Mouse (Mus musculus) neural tube, embryonic 13.5 days (tissue): ENCODE results near the gene Dusp2. TPM values are rescaled to one million over a fixed set of nuclear protein-coding genes. Genes with fewer than 3 reads are reported as not detected.

Experiments
- ATAC-seq: fragments of 200-750 bp; cut with Nextera tagmentation; 2 replicates; pipeline ENCODE4 v1.8.0; 2017; ENCODE audit warnings: low read depth, mild to moderate bottlenecking, moderate TSS enrichment, moderate library complexity
- H3K27ac ChIP-seq: fragments of 300-500 bp; sonication (generic); replicated peaks from 2 replicates; pipeline ENCODE4 v1.5.1; 2015; ENCODE audit warnings: moderate library complexity, mild to moderate bottlenecking, inconsistent platforms
- H3K27me3 ChIP-seq: fragments of 300-500 bp; sonication (generic); 2 replicates; pipeline ENCODE4 v1.6.1; 2015; ENCODE audit warnings: mild to moderate bottlenecking, inconsistent platforms
- H3K36me3 ChIP-seq: fragments of 300-500 bp; sonication (generic); 2 replicates; pipeline ENCODE4 v1.6.1; 2015; ENCODE audit warnings: mild to moderate bottlenecking, inconsistent platforms
- H3K4me1 ChIP-seq: fragments of 300-500 bp; sonication (generic); replicated peaks from 2 replicates; pipeline ENCODE4 v1.6.1; 2015; ENCODE audit warnings: inconsistent platforms
- H3K4me2 ChIP-seq: fragments of 300-500 bp; sonication (generic); 2 replicates; pipeline ENCODE4 v1.6.1; 2015; ENCODE audit warnings: inconsistent platforms, mild to moderate bottlenecking, moderate library complexity
- H3K4me3 ChIP-seq: fragments of 300-500 bp; sonication (generic); 2 replicates; pipeline ENCODE4 v1.5.1; 2015; ENCODE audit warnings: mild to moderate bottlenecking, inconsistent platforms
- H3K9ac ChIP-seq: fragments of 300-500 bp; sonication (generic); 2 replicates; pipeline ENCODE4 v1.6.1; 2015; ENCODE audit warnings: moderate library complexity, mild to moderate bottlenecking, inconsistent platforms
- H3K9me3 ChIP-seq: fragments of 300-500 bp; sonication (generic); 2 replicates; pipeline ENCODE4 v1.6.1; 2016; ENCODE audit warnings: inconsistent platforms
- WGBS: fragments of 180-500 bp; shearing (Covaris S2); methylation state at CpG from one replicate; pipeline ENCODE4 v1.1.7; 2015; 5-methylcytosine and 5-hydroxymethylcytosine counted together
- polyA plus RNA-seq: library from polyadenylated mRNA; unstranded; fragments of >200 nt; fragmentation: Nextera tagmentation; extraction: Ambion mirVana; gene quantifications from 2 replicates; pipeline ENCODE4 v1.2.1, GENCODE M21; 2015

The Dusp2 gene
- polyA plus RNA-seq, 1 experiment from 2014 or later = 9.1 TPM

DNA sequence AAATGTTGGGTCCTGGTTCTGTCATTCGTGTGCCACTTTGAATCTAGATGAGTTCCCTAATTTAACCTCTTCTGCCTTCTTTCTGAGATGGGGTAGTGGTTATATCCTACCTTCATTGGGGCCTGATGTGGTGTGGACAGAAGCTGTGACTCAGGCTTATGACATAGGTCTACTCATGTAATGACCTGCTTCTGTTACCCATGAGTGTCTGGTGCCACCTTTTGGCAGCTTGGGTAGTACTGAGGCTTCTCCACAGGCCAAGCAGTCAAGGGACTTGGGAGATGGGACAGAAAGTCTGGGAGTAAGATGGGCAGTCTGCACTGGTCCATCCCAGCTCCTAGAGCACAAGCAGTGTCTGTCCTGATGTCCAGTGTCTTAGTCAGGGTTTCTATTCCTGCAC lies 10.4 kb downstream of the Dusp2 start:
- 72% methylated on average over 1 of the region's 1 CpGs for WGBS
- no peak for ATAC-seq

DNA sequence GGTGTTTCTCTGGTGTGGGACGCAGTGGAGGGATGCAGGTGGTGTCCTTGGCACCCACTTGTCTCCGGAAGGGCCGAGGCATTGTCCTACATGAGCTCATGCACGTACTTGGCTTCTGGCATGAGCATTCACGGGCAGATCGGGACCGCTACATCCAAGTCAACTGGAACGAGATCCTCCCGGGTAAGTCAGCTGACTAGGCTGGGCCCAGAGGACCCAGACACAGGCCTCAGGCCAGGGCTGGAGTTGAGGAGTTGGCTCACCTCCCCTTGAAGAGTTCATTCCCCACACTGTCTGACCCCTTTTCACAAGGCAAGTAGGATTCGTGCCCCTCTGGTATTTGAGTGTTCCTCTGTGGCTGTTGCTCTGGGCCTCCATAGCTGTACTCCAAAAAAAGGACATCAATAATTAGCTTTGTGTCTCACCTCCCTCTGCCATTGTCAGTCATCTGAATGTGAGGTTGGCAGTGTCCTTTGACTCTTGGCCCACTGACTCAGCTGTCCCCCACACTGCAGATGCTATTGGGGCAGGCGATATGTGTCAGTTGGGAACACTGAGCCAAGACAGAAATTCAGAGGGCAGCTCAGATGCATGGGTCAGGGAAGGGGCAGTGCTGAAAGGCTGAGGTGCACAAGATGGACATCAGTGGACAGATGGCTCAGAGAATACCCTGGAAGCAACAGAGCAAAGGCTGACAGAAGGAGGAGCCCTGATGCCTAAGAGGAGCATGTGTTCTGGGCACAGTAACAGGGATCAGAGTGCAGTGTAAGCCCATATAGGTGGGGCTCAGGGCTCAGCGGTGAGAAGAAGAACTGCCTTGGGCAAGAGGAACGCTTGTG lies 11.4 kb downstream of the Dusp2 start:
- no peak overlapping the region for H3K9ac ChIP-seq
- H3K9me3 ChIP-seq = no peaks in the 10 kb centered on the region
- no peak overlapping the region for H3K4me2 ChIP-seq
- ATAC-seq = no peak
- H3K4me3 ChIP-seq = no peak overlapping the region
- H3K36me3 ChIP-seq = no peaks in the 10 kb centered on the region
- H3K27me3 ChIP-seq = no peaks in the 10 kb centered on the region
- no peak overlapping the region for H3K27ac ChIP-seq
- 82% methylated on average over 13 of the region's 13 CpGs for WGBS
- H3K4me1 ChIP-seq = no peaks in the 10 kb centered on the region

More for the DNA sequence above, 10.4 kb downstream of the Dusp2 start:
- Histone ChIP-seq H3K4me1 (no peaks in the 10 kb centered on the region), H3K9ac (no peak overlapping the region), H3K4me2 (no peak overlapping the region), H3K27me3 (no peaks in the 10 kb centered on the region), H3K9me3 (no peaks in the 10 kb centered on the region), H3K36me3 (no peaks in the 10 kb centered on the region), H3K4me3 (no peak overlapping the region), H3K27ac (no peak overlapping the region)

DNA sequence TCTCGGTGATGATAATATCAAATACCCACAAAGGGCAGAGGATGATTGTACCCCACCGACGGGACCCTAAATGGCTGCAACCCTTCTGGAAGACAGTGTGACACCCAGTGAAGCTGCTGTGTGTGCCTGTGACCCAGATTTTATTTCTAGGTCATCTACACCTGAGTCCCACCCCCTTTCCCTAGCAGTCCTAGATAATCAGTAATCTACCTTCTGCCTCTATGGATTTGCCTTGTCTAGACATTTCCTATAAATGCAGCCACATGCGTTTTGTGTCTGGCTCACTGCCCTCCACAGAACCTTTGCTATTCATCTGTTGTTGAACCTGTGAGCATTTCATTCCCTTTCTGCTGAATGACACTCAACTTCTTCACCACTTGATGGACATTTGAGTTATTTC lies 17.9 kb downstream of the Dusp2 start:
- Histone ChIP-seq H3K36me3 (no peaks in the 10 kb centered on the region), H3K4me2 (no peak overlapping the region), H3K27ac (no peak overlapping the region), H3K4me3 (no peak overlapping the region), H3K9me3 (no peaks in the 10 kb centered on the region), H3K4me1 (no peaks in the 10 kb centered on the region), H3K9ac (no peak overlapping the region), H3K27me3 (peaks cover 21% of the 10 kb centered on the region)
- no peak for ATAC-seq
- 88% methylated on average over 4 of the region's 4 CpGs for WGBS

DNA sequence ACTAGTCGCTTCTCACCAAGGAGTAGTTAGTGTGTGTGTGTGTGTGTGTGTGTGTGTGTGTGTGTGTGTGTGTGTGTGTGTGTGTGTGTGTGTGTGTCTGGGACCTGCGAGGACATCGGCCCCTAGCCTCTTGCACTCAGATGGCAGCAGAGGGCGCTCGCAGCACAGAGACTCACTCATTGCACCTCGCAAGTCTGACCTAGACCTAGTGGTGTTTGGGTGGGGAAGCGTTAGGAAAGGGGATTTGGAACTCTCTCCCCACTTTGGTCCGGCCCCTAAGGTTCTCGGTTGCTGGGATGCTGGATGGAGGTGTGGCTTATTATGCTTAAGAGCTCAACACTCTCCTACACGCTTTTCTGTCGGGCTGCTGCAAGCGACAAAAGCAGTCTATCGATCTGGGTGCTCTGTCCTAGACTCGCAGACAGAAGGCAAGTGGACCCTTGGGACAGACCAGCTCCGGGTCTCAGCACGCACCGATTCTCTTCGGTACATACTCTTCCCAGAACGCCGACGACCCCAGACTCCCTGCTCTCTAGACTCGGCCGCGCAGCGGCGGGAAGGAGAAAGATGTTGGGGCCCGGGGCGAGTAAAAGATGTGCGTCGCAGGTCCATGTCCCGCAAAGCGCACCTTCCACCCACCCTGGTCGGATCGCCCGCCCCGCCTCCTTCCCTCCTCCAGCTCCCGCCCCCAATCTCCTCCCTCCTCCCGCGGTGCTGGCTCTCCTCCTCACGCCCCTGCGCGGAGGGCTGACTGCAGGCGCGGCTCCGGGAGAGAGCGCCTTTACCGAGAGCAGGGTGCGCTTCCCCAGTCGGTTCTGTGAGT lies 26.7 kb downstream of the Dusp2 start, which contains the start of gene Adra2b:
Gene Adra2b, plus strand, starts transcription at position 750 of the 823 bp plus-strand sequence.
- no peak within 1 kb of the TSS for H3K27ac ChIP-seq
- H3K27me3 ChIP-seq = peaks cover 83% of the 10 kb centered on the region
- H3K9me3 ChIP-seq = no peaks in the 10 kb centered on the region
- peak; percentile 87 for ATAC-seq
- H3K4me2 ChIP-seq = peak within 1 kb of the TSS; percentile 62
- no peaks in the 10 kb centered on the region for H3K36me3 ChIP-seq
- H3K4me1 ChIP-seq = peaks cover 17% of the 10 kb centered on the region
- H3K9ac ChIP-seq = peak within 1 kb of the TSS; percentile 53
- H3K4me3 ChIP-seq = peak within 1 kb of the TSS; percentile 42
- under 1% methylated on average over 47 of the region's 49 CpGs for WGBS

DNA sequence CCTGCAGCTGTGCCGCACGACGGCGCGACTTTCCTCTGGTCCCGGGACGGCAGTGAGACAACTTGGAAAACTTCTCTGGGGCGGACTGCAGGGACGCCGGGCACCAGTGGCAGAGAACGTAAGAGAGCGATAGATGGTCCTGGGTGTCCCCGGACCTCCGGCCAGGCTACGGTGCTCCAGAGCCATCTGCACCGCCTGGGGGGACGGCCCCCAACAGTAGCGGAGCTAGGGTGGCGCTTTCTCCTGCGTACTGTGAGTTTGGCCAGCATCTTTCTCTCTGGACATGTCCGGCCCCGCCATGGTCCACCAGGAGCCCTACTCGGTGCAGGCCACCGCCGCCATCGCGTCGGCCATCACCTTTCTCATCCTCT lies 27.3 kb downstream of the Dusp2 start:
- Histone ChIP-seq H3K9me3 (no peaks in the 10 kb centered on the region), H3K27me3 (peaks cover 87% of the 10 kb centered on the region), H3K27ac (no peak overlapping the region), H3K4me1 (peaks cover 17% of the 10 kb centered on the region), H3K4me2 (peak overlapping the region; percentile 62), H3K36me3 (no peaks in the 10 kb centered on the region), H3K9ac (peak overlapping the region; percentile 53), H3K4me3 (peak overlapping the region; percentile 42)
- WGBS = 2% methylated on average over 28 of the region's 28 CpGs
- peak; percentile 19; the same call in 1 of the 2 replicates for ATAC-seq

DNA sequence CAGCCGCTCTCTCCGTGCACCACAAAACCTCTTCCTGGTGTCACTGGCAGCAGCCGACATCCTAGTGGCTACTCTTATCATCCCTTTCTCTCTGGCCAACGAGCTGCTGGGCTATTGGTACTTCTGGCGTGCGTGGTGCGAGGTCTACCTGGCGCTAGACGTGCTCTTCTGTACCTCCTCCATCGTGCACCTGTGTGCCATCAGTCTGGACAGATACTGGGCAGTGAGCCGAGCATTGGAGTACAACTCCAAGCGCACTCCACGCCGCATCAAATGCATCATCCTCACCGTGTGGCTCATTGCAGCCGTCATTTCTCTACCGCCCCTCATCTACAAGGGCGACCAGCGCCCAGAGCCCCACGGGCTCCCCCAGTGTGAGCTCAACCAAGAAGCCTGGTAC lies 27.7 kb downstream of the Dusp2 start:
- Histone ChIP-seq H3K9me3 (no peaks in the 10 kb centered on the region), H3K27me3 (peaks cover 87% of the 10 kb centered on the region), H3K36me3 (no peaks in the 10 kb centered on the region), H3K27ac (no peak overlapping the region), H3K4me1 (peaks cover 17% of the 10 kb centered on the region), H3K4me2 (peak overlapping the region; percentile 62), H3K9ac (no peak overlapping the region), H3K4me3 (peak overlapping the region; percentile 42)
- 3% methylated on average over 20 of the region's 20 CpGs for WGBS
- no peak for ATAC-seq

DNA sequence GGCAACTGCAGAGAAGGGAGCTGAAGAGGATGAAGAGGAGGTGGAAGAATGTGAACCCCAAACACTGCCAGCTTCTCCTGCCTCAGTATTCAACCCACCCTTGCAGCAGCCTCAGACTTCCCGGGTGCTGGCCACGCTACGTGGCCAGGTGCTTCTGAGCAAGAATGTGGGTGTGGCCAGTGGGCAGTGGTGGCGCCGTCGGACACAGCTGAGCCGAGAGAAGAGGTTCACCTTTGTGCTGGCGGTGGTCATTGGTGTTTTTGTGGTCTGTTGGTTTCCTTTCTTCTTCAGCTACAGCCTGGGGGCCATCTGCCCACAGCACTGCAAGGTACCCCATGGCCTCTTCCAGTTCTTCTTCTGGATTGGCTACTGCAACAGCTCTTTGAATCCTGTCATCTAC lies 28.5 kb downstream of the Dusp2 start:
- peaks cover 85% of the 10 kb centered on the region for H3K27me3 ChIP-seq
- no peaks in the 10 kb centered on the region for H3K36me3 ChIP-seq
- peaks cover 17% of the 10 kb centered on the region for H3K4me1 ChIP-seq
- H3K4me2 ChIP-seq = no peak overlapping the region
- no peak overlapping the region for H3K9ac ChIP-seq
- no peaks in the 10 kb centered on the region for H3K9me3 ChIP-seq
- no peak overlapping the region for H3K27ac ChIP-seq
- H3K4me3 ChIP-seq = 0 out of 2 replicates have a peak overlapping the region, but pooled peaks have one; percentile 42
- no peak for ATAC-seq
- WGBS = 17% methylated on average over 8 of the region's 8 CpGs

DNA sequence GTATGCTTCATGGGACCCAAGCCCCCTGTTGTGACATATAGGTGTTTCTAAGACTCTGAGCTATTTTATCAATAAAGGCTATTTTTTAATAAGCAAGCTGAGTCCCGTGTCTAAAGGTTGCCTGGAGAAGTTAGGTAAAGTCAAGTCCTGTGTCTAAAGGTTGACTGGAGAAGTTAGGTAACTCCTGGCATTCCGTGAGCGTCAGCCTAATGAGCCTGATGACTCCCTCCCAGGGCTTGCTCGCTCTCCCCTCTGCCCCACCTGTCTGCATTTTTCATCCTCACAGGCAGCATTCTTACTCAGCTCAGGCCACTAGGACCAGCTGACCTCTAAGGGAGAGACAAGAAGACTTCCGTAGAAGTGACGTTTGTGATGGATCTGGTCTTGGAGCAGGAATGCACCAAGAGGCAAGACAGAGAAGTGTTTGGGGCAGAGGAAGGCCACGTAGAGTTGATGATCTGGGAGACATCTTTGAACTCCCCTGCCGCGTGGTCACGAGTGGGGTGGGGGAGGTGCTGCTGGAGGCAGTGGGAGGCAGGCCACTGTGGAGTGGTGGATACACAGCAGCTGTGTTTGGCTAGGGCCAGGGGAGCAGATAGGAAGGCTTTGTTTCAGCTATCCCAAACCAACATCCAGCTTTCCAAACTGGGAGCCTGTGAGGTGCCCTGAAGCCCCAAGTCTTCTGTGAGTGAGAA lies 31.3 kb downstream of the Dusp2 start:
- Histone ChIP-seq H3K4me3 (no peak overlapping the region), H3K9ac (no peak overlapping the region), H3K36me3 (no peaks in the 10 kb centered on the region), H3K27ac (no peak overlapping the region), H3K27me3 (peaks cover 58% of the 10 kb centered on the region), H3K4me2 (no peak overlapping the region), H3K4me1 (peaks cover 17% of the 10 kb centered on the region), H3K9me3 (no peaks in the 10 kb centered on the region)
- 72% methylated on average over 10 of the region's 10 CpGs for WGBS
- no peak for ATAC-seq

DNA sequence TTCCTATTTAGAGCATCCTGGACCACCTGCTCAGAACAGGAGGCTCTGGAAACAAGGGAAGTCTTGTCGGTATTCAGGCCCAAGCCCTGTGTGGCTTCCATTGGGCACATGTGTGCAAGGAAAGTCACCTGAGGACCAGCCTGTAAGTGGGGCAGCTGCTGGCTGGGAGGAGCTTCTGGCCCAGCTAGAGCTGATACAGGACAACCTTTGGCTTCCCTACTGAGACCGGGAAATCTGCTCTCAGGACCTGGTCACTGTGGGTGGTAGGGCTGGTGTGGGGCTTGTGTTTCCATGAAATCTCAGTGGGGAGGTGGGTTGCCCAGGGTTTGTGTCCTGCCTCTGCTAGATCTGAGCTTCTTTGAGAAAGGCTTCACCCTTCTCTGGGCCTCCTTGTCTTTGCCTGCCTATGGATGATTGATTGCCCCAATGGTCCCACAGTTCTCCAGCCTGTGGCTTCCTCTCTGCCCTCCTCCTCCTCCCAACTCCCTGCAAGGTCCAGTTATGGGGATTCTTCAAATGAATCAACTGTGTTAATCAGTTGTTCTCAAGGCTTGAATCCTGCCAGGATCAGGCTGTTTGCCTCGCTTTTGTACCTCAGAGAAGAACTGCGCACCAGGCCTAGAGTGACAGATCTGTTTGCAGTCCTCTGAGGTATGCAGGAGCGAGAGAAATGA lies 33.9 kb downstream of the Dusp2 start:
- Histone ChIP-seq H3K36me3 (no peaks in the 10 kb centered on the region), H3K27ac (no peak overlapping the region), H3K9me3 (no peaks in the 10 kb centered on the region), H3K4me2 (no peak overlapping the region), H3K9ac (no peak overlapping the region), H3K27me3 (peaks cover 33% of the 10 kb centered on the region), H3K4me3 (no peak overlapping the region), H3K4me1 (no peaks in the 10 kb centered on the region)
- 72% methylated on average over 5 of the region's 5 CpGs for WGBS
- ATAC-seq = no peak

DNA sequence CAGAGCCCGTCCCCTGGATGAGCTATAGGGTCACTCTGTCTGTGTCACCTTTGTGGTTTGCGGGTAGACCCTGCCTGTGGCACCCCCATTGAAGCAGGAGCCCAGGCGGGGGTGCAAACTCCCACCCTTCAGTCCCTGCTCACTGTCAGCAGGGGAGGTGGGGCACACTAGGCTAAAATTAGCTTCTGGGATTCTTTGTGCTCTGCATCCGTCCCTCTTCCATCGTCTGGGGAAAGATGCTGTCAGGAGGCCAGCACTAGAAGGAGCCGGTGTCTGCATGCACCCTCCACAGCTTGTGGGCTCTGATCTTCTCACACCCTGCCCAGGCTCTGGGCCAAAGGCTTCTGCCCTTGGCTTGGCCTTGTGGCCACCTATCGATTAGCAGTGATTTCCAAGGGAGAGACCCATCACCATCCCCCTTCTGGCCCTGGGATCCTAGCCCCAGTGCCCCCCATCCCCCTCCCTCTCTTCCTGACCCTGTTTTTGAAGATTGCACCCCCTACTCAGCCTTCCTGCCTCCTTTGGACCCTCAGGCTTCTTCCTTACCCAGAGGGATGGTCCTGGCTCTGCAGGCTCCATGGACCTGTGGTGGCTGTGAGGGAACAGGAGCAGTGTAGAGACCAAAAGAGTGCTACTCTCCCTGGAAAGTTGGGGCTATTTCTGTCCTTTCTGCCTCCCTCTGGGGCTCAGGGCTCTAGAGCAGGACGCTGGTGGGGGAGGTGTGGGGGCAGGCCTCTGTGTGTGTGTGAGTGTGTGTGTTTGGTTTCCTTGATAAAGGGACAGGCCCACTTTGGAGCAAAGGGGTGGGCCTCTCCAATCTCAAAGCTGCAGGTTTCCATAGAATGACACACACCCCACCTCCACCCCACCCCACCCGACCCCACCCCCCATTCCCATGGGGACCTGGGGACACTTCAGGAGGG lies 34.9 kb downstream of the Dusp2 start:
- no peak overlapping the region for H3K9ac ChIP-seq
- peaks cover 23% of the 10 kb centered on the region for H3K27me3 ChIP-seq
- no peak overlapping the region for H3K27ac ChIP-seq
- H3K4me3 ChIP-seq = no peak overlapping the region
- no peaks in the 10 kb centered on the region for H3K4me1 ChIP-seq
- H3K9me3 ChIP-seq = no peaks in the 10 kb centered on the region
- WGBS = 50% methylated on average over 9 of the region's 9 CpGs
- H3K36me3 ChIP-seq = no peaks in the 10 kb centered on the region
- H3K4me2 ChIP-seq = no peak overlapping the region
- ATAC-seq = no peak

DNA sequence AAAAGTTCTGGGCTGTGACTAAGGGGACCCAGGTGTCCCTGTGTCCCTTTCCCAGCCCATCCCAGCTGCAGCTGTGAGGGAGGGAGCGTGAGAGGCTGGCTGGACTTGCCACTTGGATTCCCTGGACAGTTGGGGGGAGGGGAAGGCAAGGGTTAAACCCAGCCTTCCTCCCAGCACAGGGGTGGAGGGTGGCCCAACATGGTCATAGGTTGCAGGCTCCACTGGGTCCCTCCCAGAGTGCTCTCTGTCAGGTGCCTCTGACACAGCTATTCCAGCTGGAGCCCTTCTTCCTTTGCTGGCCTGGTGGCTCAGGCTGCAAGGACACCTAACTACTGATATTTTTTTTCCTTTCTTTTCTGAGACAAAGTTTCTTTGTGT lies 35.5 kb downstream of the Dusp2 start:
- Histone ChIP-seq H3K27me3 (peaks cover 16% of the 10 kb centered on the region), H3K4me2 (no peak overlapping the region), H3K4me3 (no peak overlapping the region), H3K36me3 (no peaks in the 10 kb centered on the region), H3K9me3 (no peaks in the 10 kb centered on the region), H3K27ac (no peak overlapping the region), H3K4me1 (no peaks in the 10 kb centered on the region), H3K9ac (no peak overlapping the region)
- WGBS = 80% methylated on average over 1 of the region's 1 CpGs
- ATAC-seq = no peak
